ENCODE assay signal across 23 mouse cellular contexts in the genomic region with DNA sequence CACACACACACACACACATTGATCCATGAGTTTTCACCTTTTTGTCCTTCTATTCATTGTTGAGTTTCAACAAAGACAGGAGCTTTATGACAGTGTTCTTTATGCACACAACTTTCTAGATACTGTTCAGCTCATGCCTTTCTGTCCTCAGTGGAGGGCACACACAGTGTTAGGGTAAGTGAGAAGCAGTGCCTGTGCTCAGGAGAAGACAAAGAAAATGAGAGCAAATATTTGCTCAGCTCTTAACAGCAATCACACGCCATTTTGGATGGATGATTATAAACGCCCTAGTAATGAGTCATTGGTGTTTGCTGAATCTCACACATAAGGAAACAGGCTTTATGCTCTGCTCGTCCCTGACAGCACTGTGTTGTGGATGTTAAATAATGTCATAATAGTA.
DNase-seq lines count a peak whose midpoint lies in the region; ATAC-seq and TF ChIP-seq lines count a peak whose summit lies in the region.
"Had no signal": no experiment of that assay in that cellular context is flagged by ENCODE, and none has a peak within 500 bp of the region (broad histone marks: within the 10 kb centered on the region; RNA-seq: fewer than 3 reads in every experiment).

No protein-coding gene starts in this region.

- H3K4me1 ChIP-seq in intestine, embryonic 14.5 days (replicated peaks; ENCODE audit: control insufficient read depth, insufficient read depth, low read length): no peaks in the 10 kb centered on the region
- H3K4me1 ChIP-seq in intestine, postnatal 0 days (replicated peaks; ENCODE audit: control insufficient read depth, insufficient read depth, low read length): no peaks in the 10 kb centered on the region
- H3K4me1 ChIP-seq in stomach, embryonic 16.5 days (ENCODE audit: control insufficient read depth, insufficient read depth, low read length): no peaks in the 10 kb centered on the region
- no peaks in the 10 kb centered on the region for H3K4me1 ChIP-seq in liver, embryonic 12.5 days
- H3K4me1 ChIP-seq: forebrain, embryonic 10.5 days; forebrain, embryonic 13.5 days; heart, embryonic 12.5 days; heart, embryonic 15.5 days had no signal

- no peak for TF ChIP-seq CTCF in intestine, postnatal 0 days (IDR thresholded peaks at IDR 0.05; ENCODE audit: low read depth)
- no peak for TF ChIP-seq CTCF in Patski (IDR thresholded peaks at IDR 0.05)

- no peak overlapping the region for H3K27ac ChIP-seq in intestine, embryonic 14.5 days (ENCODE audit: low read depth)
- no peak overlapping the region for H3K27ac ChIP-seq in intestine, postnatal 0 days (ENCODE audit: low read depth, low read length)
- H3K27ac ChIP-seq in stomach, embryonic 16.5 days (ENCODE audit: low read length): no peak overlapping the region
- no peak overlapping the region for H3K27ac ChIP-seq in liver, embryonic 12.5 days
- H3K27ac ChIP-seq: forebrain, embryonic 10.5 days; forebrain, embryonic 13.5 days; heart, embryonic 15.5 days; hindbrain, embryonic 14.5 days had no signal

- no peaks in the 10 kb centered on the region for H3K27me3 ChIP-seq in intestine, embryonic 14.5 days (replicated peaks; ENCODE audit: control insufficient read depth, insufficient read depth, low read length)
- H3K27me3 ChIP-seq in intestine, postnatal 0 days (replicated peaks; ENCODE audit: control insufficient read depth, insufficient read depth, low read length): no peaks in the 10 kb centered on the region
- H3K27me3 ChIP-seq in Patski: no peaks in the 10 kb centered on the region
- no peaks in the 10 kb centered on the region for H3K27me3 ChIP-seq in stomach, embryonic 16.5 days (ENCODE audit: control insufficient read depth, insufficient read depth, low read length)
- no peaks in the 10 kb centered on the region for H3K27me3 ChIP-seq in liver, embryonic 12.5 days (replicated peaks)
- H3K27me3 ChIP-seq: forebrain, embryonic 13.5 days; heart, embryonic 12.5 days; heart, embryonic 15.5 days had no signal

- WGBS in intestine, embryonic 14.5 days: 54% methylated on average over 3 of the region's 3 CpGs
- WGBS in intestine, postnatal 0 days: 31% methylated on average over 3 of the region's 3 CpGs
- 43% methylated on average over 3 of the region's 3 CpGs for WGBS in stomach, embryonic 16.5 days
- 62% methylated on average over 3 of the region's 3 CpGs for WGBS in liver, embryonic 12.5 days (ENCODE audit: insufficient replicate concordance)

- H3K4me2 ChIP-seq in intestine, embryonic 14.5 days (ENCODE audit: low read length): no peak overlapping the region
- H3K4me2 ChIP-seq in intestine, postnatal 0 days (replicated peaks; ENCODE audit: low read depth): no peak overlapping the region
- no peak overlapping the region for H3K4me2 ChIP-seq in stomach, embryonic 16.5 days (ENCODE audit: low read depth, low read length)
- H3K4me2 ChIP-seq in liver, embryonic 12.5 days: no peak overlapping the region
- H3K4me2 ChIP-seq: forebrain, embryonic 13.5 days; heart, embryonic 12.5 days; heart, embryonic 15.5 days; hindbrain, embryonic 14.5 days had no signal

- CTCF ChIA-PET in Patski (lab: Charles Lee): no interaction called here

- no peak for DNase-seq in intestine, embryonic 14.5 days (ENCODE audit: low spot score)
- DNase-seq in Patski (ENCODE audit: low read depth, low spot score): no peak
- DNase-seq in thymus, postnatal 14 days: no peak
- DNase-seq in gastrocnemius, postnatal 36 days: no peak
- DNase-seq: adrenal gland, postnatal 10 days; adrenal gland, postnatal 36 days; cerebellum, adult 18-20 months; cerebellum, adult 9-10 months; cerebellum, postnatal 14 days; gastrocnemius, postnatal 10 days; heart, adult 11 months; heart, postnatal 10 days; heart, postnatal 36 days had no signal

- ATAC-seq in intestine, embryonic 14.5 days (replicated peaks; ENCODE audit: low FRiP score, low TSS enrichment, low read depth): peak; percentile 62; the same call in 1 of the 2 replicates
- no peak for ATAC-seq in intestine, postnatal 0 days
- peak; percentile 35 for ATAC-seq in Patski
- 0 out of 2 replicates have a peak, but pooled peaks have one; percentile 18 for ATAC-seq in megakaryocyte, adult 5-6 weeks (ENCODE audit: poor library complexity, severe bottlenecking)
- ATAC-seq in stomach, embryonic 16.5 days (ENCODE audit: insufficient read depth, low FRiP score): peak; percentile 85; the same call in 1 of the 2 replicates
- no peak for ATAC-seq in liver, embryonic 12.5 days
- ATAC-seq: forebrain, embryonic 13.5 days; forebrain, embryonic 16.5 days had no signal

- H3K4me3 ChIP-seq in intestine, embryonic 14.5 days (ENCODE audit: low read depth, low read length): no peak overlapping the region
- H3K4me3 ChIP-seq in intestine, postnatal 0 days (ENCODE audit: low read depth, low read length): no peak overlapping the region
- no peak overlapping the region for H3K4me3 ChIP-seq in stomach, embryonic 16.5 days (replicated peaks; ENCODE audit: low read length)
- H3K4me3 ChIP-seq in liver, embryonic 12.5 days: no peak overlapping the region
- H3K4me3 ChIP-seq: forebrain, embryonic 10.5 days; forebrain, embryonic 13.5 days; heart, embryonic 12.5 days; heart, embryonic 15.5 days had no signal

- H3K9ac ChIP-seq in intestine, embryonic 14.5 days (ENCODE audit: low read length): no peak overlapping the region
- H3K9ac ChIP-seq in intestine, postnatal 0 days (ENCODE audit: low read depth, low read length): no peak overlapping the region
- no peak overlapping the region for H3K9ac ChIP-seq in stomach, embryonic 16.5 days (ENCODE audit: low read length)
- H3K9ac ChIP-seq in liver, embryonic 12.5 days: no peak overlapping the region
- H3K9ac ChIP-seq: forebrain, embryonic 13.5 days; heart, embryonic 12.5 days; heart, embryonic 15.5 days; hindbrain, embryonic 14.5 days had no signal

- no peaks in the 10 kb centered on the region for H3K9me3 ChIP-seq in intestine, embryonic 14.5 days (ENCODE audit: control insufficient read depth, low read length)
- no peaks in the 10 kb centered on the region for H3K9me3 ChIP-seq in intestine, postnatal 0 days (ENCODE audit: control insufficient read depth)
- no peaks in the 10 kb centered on the region for H3K9me3 ChIP-seq in stomach, embryonic 16.5 days (replicated peaks; ENCODE audit: control insufficient read depth, low read length)
- H3K9me3 ChIP-seq in liver, embryonic 12.5 days (replicated peaks): no peaks in the 10 kb centered on the region; the same call in 1 of the 2 replicates
- H3K9me3 ChIP-seq: forebrain, embryonic 10.5 days; forebrain, embryonic 13.5 days; heart, embryonic 15.5 days had no signal

- POLR2A ChIA-PET in Patski (lab: Charles Lee): interaction anchor here (0.6 kb wide), 1 partner anchor 89 kb away, joined by 3 read pairs; no protein-coding TSS in a partner anchor

- intact Hi-C loops in gastrocnemius, postnatal 36 days (cut with DNase I): no loop called here

- no peaks in the 10 kb centered on the region for H3K36me3 ChIP-seq in intestine, embryonic 14.5 days (ENCODE audit: control insufficient read depth, insufficient read depth, low read length)
- H3K36me3 ChIP-seq in intestine, postnatal 0 days (ENCODE audit: control insufficient read depth, insufficient read depth): no peaks in the 10 kb centered on the region
- H3K36me3 ChIP-seq in stomach, embryonic 16.5 days (ENCODE audit: control insufficient read depth, insufficient read depth, low read length): no peaks in the 10 kb centered on the region
- H3K36me3 ChIP-seq in liver, embryonic 12.5 days: no peaks in the 10 kb centered on the region
- H3K36me3 ChIP-seq: forebrain, embryonic 10.5 days; heart, embryonic 12.5 days; heart, embryonic 15.5 days had no signal

- in situ Hi-C loops in Patski (cut with MboI; ENCODE audit: low pct_unique_long_range_greater_than_20kb): no loop called here

Comparison
In these comparisons a context has a peak if more than half of its experiments do, and no peak if none do; other contexts are left out.
1. ATAC-seq: peak in intestine, embryonic 14.5 days (single experiment), Patski (single experiment), megakaryocyte, adult 5-6 weeks (single experiment) and stomach, embryonic 16.5 days (single experiment); none in intestine, postnatal 0 days (single experiment) and liver, embryonic 12.5 days (single experiment).